ENCODE assay signal across 19 mouse cellular contexts in the genomic region with DNA sequence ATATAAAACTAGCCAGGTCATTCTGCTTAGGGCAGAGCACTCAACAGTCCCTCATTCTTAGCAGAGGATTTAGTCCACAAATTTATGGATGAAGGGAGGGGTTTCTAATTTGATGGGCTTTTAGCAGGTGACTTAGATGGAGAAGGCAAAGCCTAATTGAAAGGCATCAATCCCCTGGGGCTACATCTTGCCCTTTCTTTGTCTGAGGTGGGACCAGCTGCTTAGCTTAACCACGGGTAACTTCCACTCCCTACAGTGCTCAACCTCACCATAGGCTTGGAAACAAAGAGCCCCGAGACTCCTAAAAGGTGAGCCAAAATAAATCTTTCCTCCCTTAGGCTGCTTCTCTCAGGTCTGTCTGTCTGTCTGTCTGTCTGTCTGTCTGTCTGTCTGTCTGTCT.
"Had no signal": no experiment of that assay in that cellular context is flagged by ENCODE, and none has a peak within 500 bp of the region (broad histone marks: within the 10 kb centered on the region; RNA-seq: fewer than 3 reads in every experiment).

No protein-coding gene starts in this region.

- H3K27me3 ChIP-seq: limb, embryonic 13.5 days; liver, embryonic 12.5 days; liver, embryonic 15.5 days; midbrain, embryonic 13.5 days; stomach, embryonic 15.5 days had no signal

- H3K27ac ChIP-seq: layer of hippocampus, adult 2 months; limb, embryonic 10.5 days; limb, embryonic 13.5 days; liver, embryonic 12.5 days; liver, embryonic 15.5 days; macrophage; midbrain, embryonic 13.5 days; stomach, embryonic 15.5 days had no signal

- DNase-seq: kidney, adult 18-20 months; kidney, adult 9 months; kidney, postnatal 14 days; kidney, postnatal 4 days; layer of hippocampus, adult 9-11 months; liver; lung, adult 18-20 months; lung, postnatal 14 days; right cerebral cortex, postnatal 25 days; spleen, adult 18-20 months; thymus, postnatal 25 days had no signal

- H3K9ac ChIP-seq: limb, embryonic 13.5 days; liver, embryonic 12.5 days; liver, embryonic 15.5 days; midbrain, embryonic 13.5 days; stomach, embryonic 15.5 days had no signal

- ATAC-seq: liver, embryonic 12.5 days; midbrain, embryonic 13.5 days had no signal

- H3K4me1 ChIP-seq: liver, embryonic 15.5 days had no signal

- H3K9me3 ChIP-seq: limb, embryonic 10.5 days; liver, embryonic 12.5 days; liver, embryonic 15.5 days; midbrain, embryonic 13.5 days; stomach, embryonic 15.5 days had no signal

- H3K4me2 ChIP-seq: limb, embryonic 13.5 days; liver, embryonic 12.5 days; liver, embryonic 15.5 days; midbrain, embryonic 13.5 days; stomach, embryonic 15.5 days had no signal

- H3K36me3 ChIP-seq: limb, embryonic 10.5 days; limb, embryonic 13.5 days; liver, embryonic 12.5 days; liver, embryonic 15.5 days; midbrain, embryonic 13.5 days; stomach, embryonic 15.5 days had no signal

- H3K4me3 ChIP-seq: layer of hippocampus, adult 2 months; limb, embryonic 10.5 days; limb, embryonic 13.5 days; liver, embryonic 12.5 days; liver, embryonic 15.5 days; midbrain, embryonic 13.5 days; stomach, embryonic 15.5 days had no signal
